Mouse (Mus musculus): ENCODE data around the gene Prlh. TPM values are rescaled to one million over a fixed set of nuclear protein-coding genes. Genes with fewer than 3 reads are reported as not detected.

The Prlh gene
- not detected in 2 replicates for polyA plus RNA-seq (2014; fragmentation: Nextera tagmentation; extraction: Ambion mirVana)

- Histone ChIP-seq H3K27me3 (ENCODE audit: control insufficient read depth, insufficient read depth, low read length) (peaks cover 10% of the 10 kb centered on the region; the same call in 1 of the 2 replicates), H3K27ac (ENCODE audit: low read depth, low read length) (no peak within 1 kb of the TSS), H3K36me3 (ENCODE audit: control insufficient read depth, insufficient read depth, low read length) (no peaks in the 10 kb centered on the region), H3K9ac (ENCODE audit: low read depth, low read length) (no peak within 1 kb of the TSS), H3K4me2 (no peak within 1 kb of the TSS), H3K4me3 (ENCODE audit: low read depth, low read length) (no peak within 1 kb of the TSS), H3K4me1 (ENCODE audit: control insufficient read depth, insufficient read depth, low read length) (peaks cover 3% of the 10 kb centered on the region; the same call in 1 of the 2 replicates), H3K9me3 (replicated peaks; ENCODE audit: control insufficient read depth, low read length) (no peaks in the 10 kb centered on the region)
- 78% methylated on average over 8 of the region's 8 CpGs for WGBS (ENCODE audit: insufficient replicate concordance)
- ATAC-seq (replicated peaks; ENCODE audit: insufficient number of reproducible peaks, low FRiP score, low TSS enrichment): no peak
These were observed at the start of gene Prlh for GRCm38 (mm10) chr1:90952808-90953207. TSS of gene Prlh (plus strand) at chr1:90953108.

GRCm38 (mm10) chr1:90903211-90903945, 49.5 kb upstream of the Prlh start:
- Histone ChIP-seq H3K9me3 (replicated peaks; ENCODE audit: control insufficient read depth, low read length) (no peaks in the 10 kb centered on the region), H3K4me3 (ENCODE audit: low read depth, low read length) (no peak overlapping the region), H3K27me3 (ENCODE audit: control insufficient read depth, insufficient read depth, low read length) (peaks cover 10% of the 10 kb centered on the region), H3K4me1 (ENCODE audit: control insufficient read depth, insufficient read depth, low read length) (no peaks in the 10 kb centered on the region), H3K27ac (ENCODE audit: low read depth, low read length) (no peak overlapping the region), H3K4me2 (no peak overlapping the region), H3K9ac (ENCODE audit: low read depth, low read length) (no peak overlapping the region), H3K36me3 (ENCODE audit: control insufficient read depth, insufficient read depth, low read length) (no peaks in the 10 kb centered on the region)
- ATAC-seq (replicated peaks; ENCODE audit: insufficient number of reproducible peaks, low FRiP score, low TSS enrichment): no peak
- whole genome bisulfite sequencing (ENCODE audit: insufficient replicate concordance): 59% methylated on average over 3 of the region's 3 CpGs

- Histone ChIP-seq H3K9me3 (replicated peaks; ENCODE audit: control insufficient read depth, low read length) (no peaks in the 10 kb centered on the region), H3K27me3 (ENCODE audit: control insufficient read depth, insufficient read depth, low read length) (peaks cover 11% of the 10 kb centered on the region), H3K4me3 (ENCODE audit: low read depth, low read length) (no peak overlapping the region), H3K9ac (ENCODE audit: low read depth, low read length) (no peak overlapping the region), H3K27ac (ENCODE audit: low read depth, low read length) (no peak overlapping the region), H3K36me3 (ENCODE audit: control insufficient read depth, insufficient read depth, low read length) (no peaks in the 10 kb centered on the region), H3K4me2 (no peak overlapping the region), H3K4me1 (ENCODE audit: control insufficient read depth, insufficient read depth, low read length) (0 out of 2 replicates have a peak, but pooled peaks cover 2% of the 10 kb centered on the region)
- 67% methylated on average over 8 of the region's 8 CpGs for WGBS (ENCODE audit: insufficient replicate concordance)
- no peak for ATAC-seq (replicated peaks; ENCODE audit: insufficient number of reproducible peaks, low FRiP score, low TSS enrichment)
These were observed 48.9 kb upstream of the Prlh start for GRCm38 (mm10) chr1:90903971-90904458.

DNA sequence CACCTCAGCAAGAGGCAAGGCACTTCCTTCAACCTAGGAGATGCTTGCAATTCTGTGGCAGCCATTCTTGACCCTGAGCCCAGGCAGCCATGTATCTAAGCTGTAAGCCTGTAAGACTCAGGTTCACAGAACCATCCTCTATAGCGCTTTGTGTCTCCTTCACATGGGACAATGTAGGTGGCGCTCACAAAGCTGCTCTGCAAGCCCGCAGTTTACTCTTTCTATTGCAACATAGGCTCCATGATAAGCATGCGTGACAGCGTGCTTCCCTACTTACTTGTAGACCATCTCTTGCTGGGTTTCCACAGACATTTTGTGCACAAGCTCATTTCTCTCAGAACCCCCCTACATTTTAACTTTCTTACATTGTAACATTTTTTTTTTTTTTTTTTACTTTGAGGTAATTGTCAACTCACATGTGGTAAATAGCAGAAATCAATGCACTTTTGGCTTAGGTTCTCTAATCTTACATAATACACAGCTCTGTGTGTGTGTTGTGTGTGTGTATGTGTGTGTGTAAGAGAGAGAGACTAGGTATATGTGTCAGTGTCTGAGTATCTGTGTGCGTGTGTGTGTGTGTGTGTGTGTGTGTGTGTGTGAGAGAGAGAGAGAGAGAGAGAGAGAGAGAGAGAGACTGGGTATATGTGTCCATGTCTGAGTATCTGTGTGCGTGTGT, 48.0 kb upstream of the Prlh start:
- H3K27ac ChIP-seq (ENCODE audit: low read depth, low read length): no peak overlapping the region
- H3K36me3 ChIP-seq (ENCODE audit: control insufficient read depth, insufficient read depth, low read length): no peaks in the 10 kb centered on the region
- peaks cover 11% of the 10 kb centered on the region for H3K27me3 ChIP-seq (ENCODE audit: control insufficient read depth, insufficient read depth, low read length)
- H3K4me2 ChIP-seq: no peak overlapping the region
- H3K9me3 ChIP-seq (replicated peaks; ENCODE audit: control insufficient read depth, low read length): no peaks in the 10 kb centered on the region
- 79% methylated on average over 7 of the region's 7 CpGs for WGBS (ENCODE audit: insufficient replicate concordance)
- no peak overlapping the region for H3K4me3 ChIP-seq (ENCODE audit: low read depth, low read length)
- ATAC-seq (replicated peaks; ENCODE audit: insufficient number of reproducible peaks, low FRiP score, low TSS enrichment): no peak
- H3K9ac ChIP-seq (ENCODE audit: low read depth, low read length): no peak overlapping the region
- H3K4me1 ChIP-seq (ENCODE audit: control insufficient read depth, insufficient read depth, low read length): peaks cover 6% of the 10 kb centered on the region; the same call in 1 of the 2 replicates

GRCm38 (mm10) chr1:90906357-90906756, 46.6 kb upstream of the Prlh start:
- H3K4me3 ChIP-seq (ENCODE audit: low read depth, low read length): no peak overlapping the region
- H3K4me2 ChIP-seq: no peak overlapping the region
- H3K27me3 ChIP-seq (ENCODE audit: control insufficient read depth, insufficient read depth, low read length): peaks cover 11% of the 10 kb centered on the region
- H3K9me3 ChIP-seq (replicated peaks; ENCODE audit: control insufficient read depth, low read length): no peaks in the 10 kb centered on the region
- H3K4me1 ChIP-seq (ENCODE audit: control insufficient read depth, insufficient read depth, low read length): peaks cover 7% of the 10 kb centered on the region; the same call in 1 of the 2 replicates
- H3K36me3 ChIP-seq (ENCODE audit: control insufficient read depth, insufficient read depth, low read length): no peaks in the 10 kb centered on the region
- ATAC-seq (replicated peaks; ENCODE audit: insufficient number of reproducible peaks, low FRiP score, low TSS enrichment): no peak
- H3K27ac ChIP-seq (ENCODE audit: low read depth, low read length): no peak overlapping the region
- WGBS (ENCODE audit: insufficient replicate concordance): 8% methylated on average over 2 of the region's 2 CpGs
- no peak overlapping the region for H3K9ac ChIP-seq (ENCODE audit: low read depth, low read length)

DNA sequence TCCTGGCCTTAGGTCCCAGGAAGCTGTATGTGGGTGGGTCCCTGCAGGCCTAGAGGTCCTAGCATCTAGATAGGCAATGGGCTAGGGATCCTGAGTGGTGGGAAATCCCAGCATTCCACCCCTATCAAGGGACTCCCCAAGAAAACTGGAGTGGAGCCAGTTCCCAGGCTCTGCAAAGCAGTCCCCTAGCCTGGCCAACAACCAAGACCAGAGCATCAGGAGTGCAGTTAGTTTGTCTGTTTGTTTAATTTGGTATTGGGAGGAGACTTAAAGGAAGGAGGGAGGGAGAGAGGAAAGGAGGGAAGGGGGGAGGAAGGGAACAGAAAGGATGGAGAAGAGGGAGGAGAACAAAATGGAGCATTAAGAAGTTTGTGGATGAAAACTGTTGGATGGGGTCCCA, 43.7 kb upstream of the Prlh start:
- no peak overlapping the region for H3K27ac ChIP-seq (ENCODE audit: low read depth, low read length)
- ATAC-seq (replicated peaks; ENCODE audit: insufficient number of reproducible peaks, low FRiP score, low TSS enrichment): no peak

GRCm38 (mm10) chr1:90909631-90910152, 43.2 kb upstream of the Prlh start:
- H3K36me3 ChIP-seq (ENCODE audit: control insufficient read depth, insufficient read depth, low read length): no peaks in the 10 kb centered on the region
- no peak overlapping the region for H3K4me3 ChIP-seq (ENCODE audit: low read depth, low read length)
- no peak for ATAC-seq (replicated peaks; ENCODE audit: insufficient number of reproducible peaks, low FRiP score, low TSS enrichment)
- no peak overlapping the region for H3K27ac ChIP-seq (ENCODE audit: low read depth, low read length)
- H3K4me2 ChIP-seq: no peak overlapping the region; the same call in 1 of the 2 replicates
- no peaks in the 10 kb centered on the region for H3K9me3 ChIP-seq (replicated peaks; ENCODE audit: control insufficient read depth, low read length)
- H3K27me3 ChIP-seq (ENCODE audit: control insufficient read depth, insufficient read depth, low read length): peaks cover 12% of the 10 kb centered on the region
- whole genome bisulfite sequencing (ENCODE audit: insufficient replicate concordance): 38% methylated on average over 17 of the region's 17 CpGs
- H3K4me1 ChIP-seq (ENCODE audit: control insufficient read depth, insufficient read depth, low read length): peaks cover 10% of the 10 kb centered on the region; the same call in 1 of the 2 replicates
- 0 out of 2 replicates have a peak overlapping the region, but pooled peaks have one; percentile 10 for H3K9ac ChIP-seq (ENCODE audit: low read depth, low read length)

More for the DNA sequence above, 43.7 kb upstream of the Prlh start:
- Histone ChIP-seq H3K36me3 (ENCODE audit: control insufficient read depth, insufficient read depth, low read length) (no peaks in the 10 kb centered on the region), H3K4me2 (no peak overlapping the region), H3K4me1 (ENCODE audit: control insufficient read depth, insufficient read depth, low read length) (peaks cover 7% of the 10 kb centered on the region; the same call in 1 of the 2 replicates), H3K9me3 (replicated peaks; ENCODE audit: control insufficient read depth, low read length) (no peaks in the 10 kb centered on the region), H3K9ac (ENCODE audit: low read depth, low read length) (no peak overlapping the region), H3K27me3 (ENCODE audit: control insufficient read depth, insufficient read depth, low read length) (peaks cover 11% of the 10 kb centered on the region), H3K4me3 (ENCODE audit: low read depth, low read length) (no peak overlapping the region)

DNA sequence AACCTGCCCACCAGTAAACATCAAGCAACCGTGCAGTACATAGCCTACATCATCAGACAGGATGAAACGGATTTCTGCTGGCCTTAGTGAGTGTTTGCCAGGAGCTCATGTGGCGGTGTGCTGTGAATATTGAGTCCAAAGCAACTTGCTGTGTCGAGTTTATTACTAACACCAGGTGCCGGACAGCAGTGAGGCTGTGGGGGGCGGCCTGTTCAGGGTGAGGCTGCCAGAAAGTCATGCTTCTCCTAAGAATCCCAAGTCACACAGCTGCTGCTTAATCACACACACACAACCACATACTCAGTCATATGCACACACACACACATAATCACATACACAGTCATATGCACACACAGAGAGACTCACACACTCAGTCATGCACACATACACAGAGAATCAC, 39.7 kb upstream of the Prlh start:
- Histone ChIP-seq H3K27me3 (ENCODE audit: control insufficient read depth, insufficient read depth, low read length) (peaks cover 5% of the 10 kb centered on the region; the same call in 1 of the 2 replicates), H3K9ac (ENCODE audit: low read depth, low read length) (no peak overlapping the region), H3K9me3 (replicated peaks; ENCODE audit: control insufficient read depth, low read length) (no peaks in the 10 kb centered on the region), H3K4me2 (no peak overlapping the region), H3K4me3 (ENCODE audit: low read depth, low read length) (no peak overlapping the region), H3K36me3 (ENCODE audit: control insufficient read depth, insufficient read depth, low read length) (no peaks in the 10 kb centered on the region), H3K27ac (ENCODE audit: low read depth, low read length) (no peak overlapping the region), H3K4me1 (ENCODE audit: control insufficient read depth, insufficient read depth, low read length) (peaks cover 26% of the 10 kb centered on the region)
- WGBS (ENCODE audit: insufficient replicate concordance): 70% methylated on average over 6 of the region's 6 CpGs
- ATAC-seq (replicated peaks; ENCODE audit: insufficient number of reproducible peaks, low FRiP score, low TSS enrichment): no peak
